Mouse (Mus musculus) midbrain, postnatal 0 days (tissue): ENCODE measurements around the gene Klhdc1. TPM values are rescaled to one million over a fixed set of nuclear protein-coding genes. Genes with fewer than 3 reads are reported as not detected.

Experiments used
- ATAC-seq: fragments of 200-750 bp; cut with Nextera tagmentation; 2 replicates; pipeline ENCODE4 v1.8.0; 2017; ENCODE audit warnings: moderate number of reproducible peaks, mild to moderate bottlenecking, moderate TSS enrichment, moderate library complexity; ENCODE audit not compliant: low FRiP score
- DNase-seq: peaks from one replicate; pipeline ENCODE4 v3.0.0-alpha.2; 2015; ENCODE audit warnings: low spot score
- H3K27ac ChIP-seq: fragments of 300-500 bp; sonication (generic); 2 replicates; pipeline ENCODE4 v1.5.1; 2014; ENCODE audit warnings: low read depth, mild to moderate bottlenecking, low read length, mixed read lengths
- H3K27me3 ChIP-seq: fragments of 300-500 bp; sonication (generic); 2 replicates; pipeline ENCODE4 v1.6.1; 2014; ENCODE audit warnings: low read length, control low read depth, mixed read lengths; ENCODE audit not compliant: insufficient read depth
- H3K36me3 ChIP-seq: fragments of 300-500 bp; sonication (generic); 2 replicates; pipeline ENCODE4 v1.6.1; 2014; ENCODE audit warnings: low read length, control low read depth, mixed read lengths; ENCODE audit not compliant: insufficient read depth
- H3K4me1 ChIP-seq: fragments of 300-500 bp; sonication (generic); 2 replicates; pipeline ENCODE4 v1.6.1; 2014; ENCODE audit warnings: mild to moderate bottlenecking, control low read depth, antibody characterized with exemption, low read length, mixed read lengths; ENCODE audit not compliant: insufficient read depth
- H3K4me2 ChIP-seq: fragments of 300-500 bp; sonication (generic); 2 replicates; pipeline ENCODE4 v1.6.1; 2014; ENCODE audit warnings: low read depth, mild to moderate bottlenecking, low read length, mixed read lengths; ENCODE audit not compliant: poor library complexity, severe bottlenecking
- H3K4me3 ChIP-seq: fragments of 300-500 bp; sonication (generic); 2 replicates; pipeline ENCODE4 v1.5.1; 2014; ENCODE audit warnings: low read depth, mild to moderate bottlenecking, low read length, moderate library complexity
- H3K9ac ChIP-seq: fragments of 300-500 bp; sonication (generic); replicated peaks from 2 replicates; pipeline ENCODE4 v1.6.1; 2014; ENCODE audit warnings: mild to moderate bottlenecking, low read length, moderate library complexity, mixed read lengths; ENCODE audit not compliant: poor library complexity, severe bottlenecking
- H3K9me3 ChIP-seq: fragments of 300-500 bp; sonication (generic); 2 replicates; pipeline ENCODE4 v1.6.1; 2016; ENCODE audit warnings: low read length, control low read depth
- CTCF ChIP-seq: IDR thresholded peaks from 2 replicates; pipeline ENCODE4 v1.5.1; 2016; ENCODE audit warnings: antibody characterized with exemption, mild to moderate bottlenecking
- WGBS: fragments of 180-500 bp; shearing (Covaris S2); extraction: QIAGEN DNeasy Blood & Tissue Kit; methylation state at CpG from one replicate; pipeline ENCODE4 v1.1.7; 2014; 5-methylcytosine and 5-hydroxymethylcytosine counted together
- polyA plus RNA-seq: library from polyadenylated mRNA; unstranded; fragments of >200 nt; fragmentation: Nextera tagmentation; extraction: Ambion mirVana; gene quantifications from 2 replicates; pipeline ENCODE4 v1.2.1, GENCODE M21; 2015
- total RNA-seq: library from RNA; depleted of rRNA; stranded (reverse); fragments of >200 nt; gene quantifications from 2 replicates; pipeline ENCODE4 v1.2.3, GENCODE M21; 2014; rRNA removed

Klhdc1 gene
- 8.5 TPM in 2 replicates for total RNA-seq
- polyA plus RNA-seq, result 18.1 and 25.6 TPM in 2 replicates

- no peaks in the 10 kb centered on the region for H3K9me3 ChIP-seq
- ATAC-seq, result no peak
- peak within 1 kb of the TSS; percentile 80 for H3K9ac ChIP-seq
- no peak for TF ChIP-seq CTCF
- H3K4me2 ChIP-seq, result peak within 1 kb of the TSS; percentile 66
- peak within 1 kb of the TSS; percentile 68 for H3K4me3 ChIP-seq
- no peaks in the 10 kb centered on the region for H3K36me3 ChIP-seq
- no peak for DNase-seq
- no peaks in the 10 kb centered on the region for H3K4me1 ChIP-seq
- 62% methylated on average over 6 of the region's 6 CpGs for WGBS
- no peaks in the 10 kb centered on the region for H3K27me3 ChIP-seq
- H3K27ac ChIP-seq, result peak within 1 kb of the TSS; percentile 85
Measured at GRCm38 (mm10) chr12:69240876-69241275, at the start of gene Klhdc1. TSS of gene Klhdc1 (plus strand) at chr12:69241176.

- DNase-seq (no peak), ATAC-seq (no peak)
- Histone ChIP-seq H3K4me3 (no peak overlapping the region), H3K27me3 (no peaks in the 10 kb centered on the region), H3K9me3 (no peaks in the 10 kb centered on the region), H3K27ac (no peak overlapping the region), H3K4me1 (peaks cover 7% of the 10 kb centered on the region; the same call in 1 of the 2 replicates), H3K9ac (no peak overlapping the region), H3K36me3 (no peaks in the 10 kb centered on the region), H3K4me2 (no peak overlapping the region)
- WGBS, result 92% methylated on average over 5 of the region's 5 CpGs
- TF ChIP-seq CTCF, result no peak
Measured at GRCm38 (mm10) chr12:69191396-69191795, 49.6 kb upstream of the Klhdc1 start.

- no peak overlapping the region for H3K4me2 ChIP-seq
- H3K4me3 ChIP-seq, result no peak overlapping the region
- peaks cover 3% of the 10 kb centered on the region; the same call in 1 of the 2 replicates for H3K4me1 ChIP-seq
- DNase-seq (no peak), ATAC-seq (no peak)
- no peaks in the 10 kb centered on the region for H3K36me3 ChIP-seq
- WGBS, result 91% methylated on average over 2 of the region's 2 CpGs
- H3K27ac ChIP-seq, result no peak overlapping the region
- H3K27me3 ChIP-seq, result no peaks in the 10 kb centered on the region
- no peak overlapping the region for H3K9ac ChIP-seq
- no peak for TF ChIP-seq CTCF
- H3K9me3 ChIP-seq, result no peaks in the 10 kb centered on the region
Measured at GRCm38 (mm10) chr12:69192637-69193036, 48.3 kb upstream of the Klhdc1 start.

- Histone ChIP-seq H3K9ac (peak within 1 kb of the TSS; percentile 86), H3K9me3 (no peaks in the 10 kb centered on the region), H3K27me3 (no peaks in the 10 kb centered on the region), H3K36me3 (no peaks in the 10 kb centered on the region; the same call in 1 of the 2 replicates), H3K4me2 (peak within 1 kb of the TSS; percentile 91), H3K27ac (peak within 1 kb of the TSS; percentile 94), H3K4me1 (peaks cover 3% of the 10 kb centered on the region; the same call in 1 of the 2 replicates), H3K4me3 (peak within 1 kb of the TSS; percentile 94)
- DNase-seq (peak; percentile 88), ATAC-seq (peak; percentile 78)
- TF ChIP-seq CTCF, result no peak
- WGBS, result under 1% methylated on average over 75 of the region's 75 CpGs
Measured at GRCm38 (mm10) chr12:69196444-69197377, 44.3 kb upstream of the Klhdc1 start, which contains the start of gene Gm49383. TSS of gene Gm49383 (minus strand) at chr12:69197104.

GRCm38 (mm10) chr12:69197378-69198163, 43.4 kb upstream of the Klhdc1 start:
- 0% methylated on average over 94 of the region's 94 CpGs for WGBS
- peak overlapping the region; percentile 91 for H3K4me2 ChIP-seq
- H3K4me1 ChIP-seq, result peaks cover 3% of the 10 kb centered on the region; the same call in 1 of the 2 replicates
- H3K4me3 ChIP-seq, result peak overlapping the region; percentile 94
- H3K9me3 ChIP-seq, result no peaks in the 10 kb centered on the region
- DNase-seq, result peak; percentile 36
- peak; percentile 86 for ATAC-seq
- H3K27ac ChIP-seq, result peak overlapping the region; percentile 94
- H3K9ac ChIP-seq, result peak overlapping the region; percentile 86
- no peak for TF ChIP-seq CTCF
- no peaks in the 10 kb centered on the region for H3K27me3 ChIP-seq
- no peaks in the 10 kb centered on the region; the same call in 1 of the 2 replicates for H3K36me3 ChIP-seq
